Mouse (Mus musculus) stomach, embryonic 15.5 days (tissue): ENCODE results near the gene Abhd16a. TPM values are rescaled to one million over a fixed set of nuclear protein-coding genes. Genes with fewer than 3 reads are reported as not detected.

ENCODE experiments used
- ATAC-seq: fragments of 200-750 bp; cut with Nextera tagmentation; 2 replicates; pipeline ENCODE4 v1.8.0; 2017; ENCODE audit warnings: low read depth, moderate number of reproducible peaks, moderate TSS enrichment; ENCODE audit not compliant: insufficient read depth, low FRiP score
- H3K27ac ChIP-seq: fragments of 300-500 bp; sonication (generic); 2 replicates; pipeline ENCODE4 v1.5.1; 2015; ENCODE audit warnings: mild to moderate bottlenecking, inconsistent platforms
- H3K27me3 ChIP-seq: fragments of 300-500 bp; sonication (generic); replicated peaks from 2 replicates; pipeline ENCODE4 v1.6.1; 2015; ENCODE audit warnings: inconsistent platforms
- H3K36me3 ChIP-seq: fragments of 300-500 bp; sonication (generic); 2 replicates; pipeline ENCODE4 v1.6.1; 2015; ENCODE audit warnings: inconsistent platforms
- H3K4me1 ChIP-seq: fragments of 300-500 bp; sonication (generic); 2 replicates; pipeline ENCODE4 v1.6.1; 2015; ENCODE audit warnings: inconsistent platforms
- H3K4me2 ChIP-seq: fragments of 300-500 bp; sonication (generic); 2 replicates; pipeline ENCODE4 v1.6.1; 2015; ENCODE audit warnings: mild to moderate bottlenecking, inconsistent platforms
- H3K4me3 ChIP-seq: fragments of 300-500 bp; sonication (generic); replicated peaks from 2 replicates; pipeline ENCODE4 v1.5.1; 2015; ENCODE audit warnings: inconsistent platforms
- H3K9ac ChIP-seq: fragments of 300-500 bp; sonication (generic); 2 replicates; pipeline ENCODE4 v1.6.1; 2015; ENCODE audit warnings: inconsistent platforms
- H3K9me3 ChIP-seq: fragments of 300-500 bp; sonication (generic); 2 replicates; pipeline ENCODE4 v1.6.1; 2016; ENCODE audit warnings: inconsistent platforms
- WGBS: fragments of 180-500 bp; shearing (Covaris S2); methylation state at CpG from one replicate; pipeline ENCODE4 v1.1.7; 2015; 5-methylcytosine and 5-hydroxymethylcytosine counted together
- polyA plus RNA-seq: library from polyadenylated mRNA; unstranded; fragments of >200 nt; fragmentation: Nextera tagmentation; extraction: Ambion mirVana; gene quantifications from 2 replicates; pipeline ENCODE4 v1.2.1, GENCODE M21; 2015

The Abhd16a gene
- polyA plus RNA-seq, 1 experiment from 2014 or later = 97.8 TPM

- WGBS = 82% methylated on average over 5 of the region's 5 CpGs
- Histone ChIP-seq H3K36me3 (peaks cover 89% of the 10 kb centered on the region), H3K9ac (no peak overlapping the region), H3K4me1 (no peaks in the 10 kb centered on the region), H3K27me3 (no peaks in the 10 kb centered on the region), H3K4me3 (no peak overlapping the region), H3K27ac (no peak overlapping the region), H3K9me3 (no peaks in the 10 kb centered on the region), H3K4me2 (no peak overlapping the region)
- ATAC-seq = no peak
These were observed 57.1 kb downstream of the Abhd16a start for GRCm38 (mm10) chr17:35146139-35146538.

GRCm38 (mm10) chr17:35147348-35147747, 58.3 kb downstream of the Abhd16a start:
- no peak for ATAC-seq
- Histone ChIP-seq H3K4me1 (no peaks in the 10 kb centered on the region), H3K9me3 (no peaks in the 10 kb centered on the region), H3K27me3 (no peaks in the 10 kb centered on the region), H3K36me3 (peaks cover 88% of the 10 kb centered on the region), H3K4me2 (no peak overlapping the region), H3K27ac (no peak overlapping the region), H3K4me3 (no peak overlapping the region), H3K9ac (no peak overlapping the region)
- WGBS = 59% methylated on average over 3 of the region's 3 CpGs

GRCm38 (mm10) chr17:35147922-35148639, 59.0 kb downstream of the Abhd16a start:
- Histone ChIP-seq H3K27ac (no peak overlapping the region), H3K36me3 (peaks cover 88% of the 10 kb centered on the region), H3K4me3 (no peak overlapping the region), H3K9ac (no peak overlapping the region), H3K9me3 (no peaks in the 10 kb centered on the region), H3K4me1 (no peaks in the 10 kb centered on the region), H3K4me2 (no peak overlapping the region), H3K27me3 (no peaks in the 10 kb centered on the region)
- no peak for ATAC-seq
- 68% methylated on average over 5 of the region's 5 CpGs for WGBS

GRCm38 (mm10) chr17:35152121-35152520, 63.1 kb downstream of the Abhd16a start:
- H3K9ac ChIP-seq = no peak overlapping the region
- H3K36me3 ChIP-seq = peaks cover 90% of the 10 kb centered on the region
- H3K4me3 ChIP-seq = no peak overlapping the region
- H3K27me3 ChIP-seq = no peaks in the 10 kb centered on the region
- ATAC-seq = no peak
- WGBS = 88% methylated on average over 4 of the region's 4 CpGs
- H3K9me3 ChIP-seq = no peaks in the 10 kb centered on the region
- H3K27ac ChIP-seq = no peak overlapping the region
- no peaks in the 10 kb centered on the region for H3K4me1 ChIP-seq
- H3K4me2 ChIP-seq = no peak overlapping the region

Other genes starting within 250 kb of the Abhd16a start
- 39.5 and 48.8 TPM in 2 replicates for gene Skiv2l, start 239.1 kb upstream of the Abhd16a start, polyA plus RNA-seq
- 87.8 and 103 TPM in 2 replicates for gene Nelfe, start 238.9 kb upstream of the Abhd16a start, polyA plus RNA-seq
- 20.8 and 30.4 TPM in 2 replicates for gene Cfb, start 226.7 kb upstream of the Abhd16a start, polyA plus RNA-seq
- 2.7 and 3.0 TPM in 2 replicates for gene Zbtb12, start 209.8 kb upstream of the Abhd16a start, polyA plus RNA-seq
- gene Gm20547, start 207.2 kb upstream of the Abhd16a start, polyA plus RNA-seq = not detected in 2 replicates
- gene C2, start 191.0 kb upstream of the Abhd16a start, polyA plus RNA-seq = 4.4 and 6.2 TPM in 2 replicates
- 70.0 and 74.5 TPM in 2 replicates for gene Ehmt2, start 190.8 kb upstream of the Abhd16a start, polyA plus RNA-seq
- gene Slc44a4, start 174.8 kb upstream of the Abhd16a start, polyA plus RNA-seq = 15.2 and 17.9 TPM in 2 replicates
- gene Neu1, start 158.0 kb upstream of the Abhd16a start, polyA plus RNA-seq = 36.9 and 44.5 TPM in 2 replicates
- gene Hspa1b, start 130.0 kb upstream of the Abhd16a start, polyA plus RNA-seq = 0.34 and 0.90 TPM in 2 replicates
- gene Gm20481, start 119.4 kb upstream of the Abhd16a start, polyA plus RNA-seq = not detected in 2 replicates
- gene Hspa1a, start 117.1 kb upstream of the Abhd16a start, polyA plus RNA-seq = 9.9 and 12.1 TPM in 2 replicates
- gene Hspa1l, start 116.6 kb upstream of the Abhd16a start, polyA plus RNA-seq = 0.49 and 0.89 TPM in 2 replicates
- gene Lsm2, start 107.4 kb upstream of the Abhd16a start, polyA plus RNA-seq = 175 and 182 TPM in 2 replicates
- gene Vars, start 88.3 kb upstream of the Abhd16a start, polyA plus RNA-seq = 119 and 124 TPM in 2 replicates
- gene Vwa7, start 72.7 kb upstream of the Abhd16a start, polyA plus RNA-seq = 0.31 TPM in 2 replicates
- 13.2 and 14.8 TPM in 2 replicates for gene Sapcd1, start 61.2 kb upstream of the Abhd16a start, polyA plus RNA-seq
- gene Msh5, start 42.5 kb upstream of the Abhd16a start, polyA plus RNA-seq = 3.8 and 4.8 TPM in 2 replicates
- 361 and 363 TPM in 2 replicates for gene Clic1, start 39.3 kb upstream of the Abhd16a start, polyA plus RNA-seq
- 210 and 216 TPM in 2 replicates for gene Ddah2, start 30.2 kb upstream of the Abhd16a start, polyA plus RNA-seq
- gene Ly6g6c, start 23.9 kb upstream of the Abhd16a start, polyA plus RNA-seq = 6.2 and 17.2 TPM in 2 replicates
- gene Mpig6b, start 23.1 kb upstream of the Abhd16a start, polyA plus RNA-seq = 0.44 and 0.73 TPM in 2 replicates
- gene Ly6g6e, start 12.4 kb upstream of the Abhd16a start, polyA plus RNA-seq = 9.4 and 16.8 TPM in 2 replicates
- gene Ly6g6d, start 11.2 kb upstream of the Abhd16a start, polyA plus RNA-seq = 3.6 and 4.4 TPM in 2 replicates
- gene Ly6g6f, start 3.7 kb upstream of the Abhd16a start, polyA plus RNA-seq = 0.15 and 0.41 TPM in 2 replicates
- gene Ly6g5c, start 19.0 kb downstream of the Abhd16a start, polyA plus RNA-seq = not detected in 2 replicates
- gene Ly6g5b, start 26.2 kb downstream of the Abhd16a start, polyA plus RNA-seq = 0.69 and 0.85 TPM in 2 replicates
- gene Gpank1, start 32.2 kb downstream of the Abhd16a start, polyA plus RNA-seq = 17.4 and 19.1 TPM in 2 replicates
- 251 and 262 TPM in 2 replicates for gene Csnk2b, start 32.8 kb downstream of the Abhd16a start, polyA plus RNA-seq
- gene D17H6S53E, start 37.1 kb downstream of the Abhd16a start, polyA plus RNA-seq = 11.9 and 12.2 TPM in 2 replicates
- gene Apom, start 42.8 kb downstream of the Abhd16a start, polyA plus RNA-seq = 21.2 and 47.5 TPM in 2 replicates
- 42.2 and 48.0 TPM in 2 replicates for gene Bag6, start 45.9 kb downstream of the Abhd16a start, polyA plus RNA-seq
- gene Prrc2a, start 75.6 kb downstream of the Abhd16a start, polyA plus RNA-seq = 148 and 172 TPM in 2 replicates
- gene Aif1, start 86.8 kb downstream of the Abhd16a start, polyA plus RNA-seq = 18.7 and 21.9 TPM in 2 replicates
- gene Lst1, start 99.2 kb downstream of the Abhd16a start, polyA plus RNA-seq = 23.7 and 25.1 TPM in 2 replicates
- gene Ltb, start 105.2 kb downstream of the Abhd16a start, polyA plus RNA-seq = 3.7 and 5.5 TPM in 2 replicates
- 0.18 and 0.28 TPM in 2 replicates for gene Tnf, start 112.7 kb downstream of the Abhd16a start, polyA plus RNA-seq
- 0.77 and 0.83 TPM in 2 replicates for gene Lta, start 116.1 kb downstream of the Abhd16a start, polyA plus RNA-seq
- gene Gm16181, start 131.6 kb downstream of the Abhd16a start, polyA plus RNA-seq = 0.86 TPM in 1 of 2 replicates, not detected in the other
- gene Atp6v1g2, start 144.4 kb downstream of the Abhd16a start, polyA plus RNA-seq = 5.1 and 5.9 TPM in 2 replicates
- 12.5 and 14.1 TPM in 2 replicates for gene Nfkbil1, start 146.5 kb downstream of the Abhd16a start, polyA plus RNA-seq
- gene Ddx39b, start 152.5 kb downstream of the Abhd16a start, polyA plus RNA-seq = 361 and 392 TPM in 2 replicates
- gene H2-D1, start 173.5 kb downstream of the Abhd16a start, polyA plus RNA-seq = 135 and 148 TPM in 2 replicates
- 0.92 and 1.4 TPM in 2 replicates for gene H2-Q1, start 231.1 kb downstream of the Abhd16a start, polyA plus RNA-seq